Mouse (Mus musculus): ENCODE measurements around the gene Kdm1b. TPM values are rescaled to one million over a fixed set of nuclear protein-coding genes. Genes with fewer than 3 reads are reported as not detected.

Gene Kdm1b
- polyA plus RNA-seq, 1 experiment: 2.2 TPM

- TF ChIP-seq GATA1 (IDR thresholded peaks at IDR 0.05; ENCODE audit: low read length): no peak
These were observed 726 bp downstream of the Kdm1b start for GRCm38 (mm10) chr13:47043833-47044616.

GRCm38 (mm10) chr13:47044617-47044947 lies 1.3 kb downstream of the Kdm1b start, which contains the start of gene Tpmt:
Gene Tpmt (minus strand): TSS chr13:47044737.
- no peak for TF ChIP-seq GATA1 (IDR thresholded peaks at IDR 0.05; ENCODE audit: low read length)

GRCm38 (mm10) chr13:47047996-47048395 lies 4.7 kb downstream of the Kdm1b start:
- no peak for TF ChIP-seq GATA1 (IDR thresholded peaks at IDR 0.05; ENCODE audit: low read length)

- no peak for TF ChIP-seq GATA1 (IDR thresholded peaks at IDR 0.05; ENCODE audit: low read length)
These were observed 6.7 kb downstream of the Kdm1b start for GRCm38 (mm10) chr13:47050009-47050408.

- TF ChIP-seq GATA1 (IDR thresholded peaks at IDR 0.05; ENCODE audit: low read length): no peak
These were observed 10.7 kb downstream of the Kdm1b start for GRCm38 (mm10) chr13:47053971-47054370.

- no peak for TF ChIP-seq GATA1 (IDR thresholded peaks at IDR 0.05; ENCODE audit: low read length)
These were observed 12.8 kb downstream of the Kdm1b start for GRCm38 (mm10) chr13:47056126-47056525.

GRCm38 (mm10) chr13:47056781-47057180 lies 13.5 kb downstream of the Kdm1b start:
- TF ChIP-seq GATA1 (IDR thresholded peaks at IDR 0.05; ENCODE audit: low read length): no peak

- TF ChIP-seq GATA1 (IDR thresholded peaks at IDR 0.05; ENCODE audit: low read length): no peak
These were observed 19.5 kb downstream of the Kdm1b start for GRCm38 (mm10) chr13:47062756-47063155.

GRCm38 (mm10) chr13:47063985-47064760 lies 20.9 kb downstream of the Kdm1b start:
- TF ChIP-seq GATA1 (IDR thresholded peaks at IDR 0.05; ENCODE audit: low read length): no peak

GRCm38 (mm10) chr13:47066516-47066915 lies 23.2 kb downstream of the Kdm1b start:
- TF ChIP-seq GATA1 (IDR thresholded peaks at IDR 0.05; ENCODE audit: low read length): no peak

- no peak for TF ChIP-seq GATA1 (IDR thresholded peaks at IDR 0.05; ENCODE audit: low read length)
These were observed 23.7 kb downstream of the Kdm1b start for GRCm38 (mm10) chr13:47067001-47067400.

GRCm38 (mm10) chr13:47070329-47071080 lies 27.2 kb downstream of the Kdm1b start:
- TF ChIP-seq GATA1 (IDR thresholded peaks at IDR 0.05; ENCODE audit: low read length): no peak

- no peak for TF ChIP-seq GATA1 (IDR thresholded peaks at IDR 0.05; ENCODE audit: low read length)
These were observed 28.6 kb downstream of the Kdm1b start for GRCm38 (mm10) chr13:47071871-47072270.

- TF ChIP-seq GATA1 (IDR thresholded peaks at IDR 0.05; ENCODE audit: low read length): no peak
These were observed 29.2 kb downstream of the Kdm1b start for GRCm38 (mm10) chr13:47072484-47072883.

- no peak for TF ChIP-seq GATA1 (IDR thresholded peaks at IDR 0.05; ENCODE audit: low read length)
These were observed 32.9 kb downstream of the Kdm1b start for GRCm38 (mm10) chr13:47076156-47076555.

GRCm38 (mm10) chr13:47077367-47077766 lies 34.1 kb downstream of the Kdm1b start:
- no peak for TF ChIP-seq GATA1 (IDR thresholded peaks at IDR 0.05; ENCODE audit: low read length)
